Mouse (Mus musculus): Measurements from ENCODE around the gene Map6. TPM values are rescaled to one million over a fixed set of nuclear protein-coding genes. Genes with fewer than 3 reads are reported as not detected.
A peak's percentile ranks its signal among the peaks of the same experiment; 100 is the strongest.

Map6 gene
- polyA plus RNA-seq, 1 experiment from 2014 or later: 2.1 TPM

DNA sequence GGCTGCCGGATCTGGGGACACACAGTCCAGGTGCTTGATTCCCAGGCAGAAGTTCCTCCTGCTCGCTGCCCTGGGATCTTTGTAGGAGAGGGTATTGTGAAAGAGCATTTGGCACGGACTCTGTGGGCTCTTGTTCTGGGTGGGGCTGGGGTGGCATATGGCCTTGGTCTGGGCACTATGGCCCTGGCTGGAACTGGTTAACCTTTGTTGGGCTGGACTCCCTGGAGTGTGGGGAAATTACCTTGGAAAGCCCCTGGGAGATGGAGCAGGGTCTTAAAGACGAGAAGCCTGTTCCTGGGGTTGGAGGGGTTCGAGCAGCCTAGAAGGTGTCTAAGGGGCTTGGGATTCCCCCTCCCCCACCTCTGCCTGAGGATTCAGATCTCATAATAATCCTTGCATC, 116.0 kb downstream of the Map6 start:
- Histone ChIP-seq H3K4me2 (ENCODE audit: low read length) (peak overlapping the region; percentile 87), H3K36me3 (ENCODE audit: control insufficient read depth, insufficient read depth, low read length) (peaks cover 15% of the 10 kb centered on the region), H3K27me3 (ENCODE audit: control insufficient read depth, insufficient read depth, low read length) (no peaks in the 10 kb centered on the region), H3K4me3 (ENCODE audit: control insufficient read depth in 1 of 2, insufficient read depth in 1 of 2, low read depth in 1 of 2, low read length in 2 of 2) (peak overlapping the region; percentile 84 to 90), H3K9ac (ENCODE audit: low read length) (peak overlapping the region; percentile 96), H3K9me3 (ENCODE audit: control insufficient read depth, low read length) (no peaks in the 10 kb centered on the region), H3K27ac (replicated peaks in 1 of 2; ENCODE audit: control insufficient read depth in 1 of 2, insufficient read depth in 1 of 2, low read depth in 2 of 2, low read length in 2 of 2) (peak overlapping the region; percentile 86 to 92), H3K4me1 (ENCODE audit: control insufficient read depth in 2 of 2, insufficient read depth in 2 of 2, low read length in 2 of 2) (peaks cover 47 to 64% of the 10 kb centered on the region in 2 experiments)
- WGBS: 47% methylated on average over 5 of the region's 5 CpGs
- no peak for ATAC-seq (ENCODE audit: insufficient number of reproducible peaks, insufficient read depth, low FRiP score, low read depth)

DNA sequence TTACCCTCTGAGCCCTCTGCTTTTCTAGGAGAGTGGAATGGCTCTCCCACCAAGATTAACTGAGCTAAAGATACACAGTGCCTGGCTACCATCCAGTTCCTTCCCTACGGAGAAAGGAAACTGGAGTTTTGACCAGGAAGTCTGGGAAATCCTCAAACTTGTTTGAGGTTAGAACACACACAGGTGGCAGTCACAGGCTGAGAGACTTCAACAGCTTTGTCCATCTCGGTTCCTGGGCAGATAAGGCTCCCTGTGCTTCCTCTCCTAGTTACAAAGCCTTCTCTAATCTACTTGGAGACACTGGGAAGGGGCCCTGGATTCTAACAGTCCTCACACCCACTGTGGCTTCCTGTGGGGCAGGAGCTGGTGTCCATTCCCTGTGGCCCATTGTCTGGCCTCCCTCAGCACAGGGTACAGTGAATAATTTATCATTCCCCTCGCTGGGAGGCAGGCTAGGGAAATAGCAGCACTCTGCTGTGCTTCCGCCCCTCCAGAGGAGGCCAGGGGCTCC, 116.9 kb downstream of the Map6 start:
- H3K9ac ChIP-seq (ENCODE audit: low read length): peak overlapping the region; percentile 96
- ATAC-seq (ENCODE audit: insufficient number of reproducible peaks, insufficient read depth, low FRiP score, low read depth): peak; percentile 10; the same call in 1 of the 2 replicates
- peaks cover 20% of the 10 kb centered on the region for H3K36me3 ChIP-seq (ENCODE audit: control insufficient read depth, insufficient read depth, low read length)
- 10% methylated on average over 4 of the region's 4 CpGs for WGBS
- no peaks in the 10 kb centered on the region for H3K9me3 ChIP-seq (ENCODE audit: control insufficient read depth, low read length)
- peak overlapping the region; percentile 84 to 90 for H3K4me3 ChIP-seq (ENCODE audit: control insufficient read depth in 1 of 2, insufficient read depth in 1 of 2, low read depth in 1 of 2, low read length in 2 of 2)
- H3K27me3 ChIP-seq (ENCODE audit: control insufficient read depth, insufficient read depth, low read length): no peaks in the 10 kb centered on the region
- H3K4me1 ChIP-seq (ENCODE audit: control insufficient read depth in 2 of 2, insufficient read depth in 2 of 2, low read length in 2 of 2): peaks cover 46 to 59% of the 10 kb centered on the region in 2 experiments
- H3K4me2 ChIP-seq (ENCODE audit: low read length): peak overlapping the region; percentile 87
- peak overlapping the region; percentile 86 to 92 for H3K27ac ChIP-seq (replicated peaks in 1 of 2; ENCODE audit: control insufficient read depth in 1 of 2, insufficient read depth in 1 of 2, low read depth in 2 of 2, low read length in 2 of 2)

DNA sequence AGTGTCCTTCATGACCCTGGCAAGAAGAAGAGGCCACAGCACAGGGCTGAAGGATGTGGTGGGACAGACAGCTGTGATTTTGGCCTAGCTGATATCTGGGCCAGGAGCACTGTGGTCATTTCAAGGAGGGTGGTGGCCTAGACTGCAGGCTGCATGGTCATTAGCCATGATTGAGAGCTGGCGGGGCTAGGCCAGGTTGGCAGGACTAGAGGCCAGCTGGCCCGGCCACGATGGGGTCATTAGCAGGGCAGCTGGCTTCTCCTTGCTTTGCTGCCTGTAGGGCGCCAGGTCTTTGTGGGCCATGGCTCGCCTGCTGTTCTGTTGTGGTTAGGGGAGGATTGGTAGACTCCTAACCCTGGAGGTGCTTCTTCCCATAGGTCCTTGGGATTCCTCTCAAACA, 118.8 kb downstream of the Map6 start:
- 75% methylated on average over 5 of the region's 5 CpGs for WGBS

More for the DNA sequence above, 118.8 kb downstream of the Map6 start:
- no peak overlapping the region for H3K4me2 ChIP-seq (ENCODE audit: low read length)
- H3K4me3 ChIP-seq (ENCODE audit: control insufficient read depth in 1 of 2, insufficient read depth in 1 of 2, low read depth in 1 of 2, low read length in 2 of 2): no peak overlapping the region
- no peak overlapping the region for H3K27ac ChIP-seq (replicated peaks in 1 of 2; ENCODE audit: control insufficient read depth in 1 of 2, insufficient read depth in 1 of 2, low read depth in 2 of 2, low read length in 2 of 2)
- H3K36me3 ChIP-seq (ENCODE audit: control insufficient read depth, insufficient read depth, low read length): peaks cover 20% of the 10 kb centered on the region
- no peak for ATAC-seq (ENCODE audit: insufficient number of reproducible peaks, insufficient read depth, low FRiP score, low read depth)
- no peaks in the 10 kb centered on the region for H3K27me3 ChIP-seq (ENCODE audit: control insufficient read depth, insufficient read depth, low read length)
- no peaks in the 10 kb centered on the region for H3K9me3 ChIP-seq (ENCODE audit: control insufficient read depth, low read length)
- peaks cover 58 to 70% of the 10 kb centered on the region in 2 experiments for H3K4me1 ChIP-seq (ENCODE audit: control insufficient read depth in 2 of 2, insufficient read depth in 2 of 2, low read length in 2 of 2)
- H3K9ac ChIP-seq (ENCODE audit: low read length): peak overlapping the region; percentile 35; the same call in 1 of the 2 replicates

Other genes starting within 250 kb of the Map6 start
- gene Uvrag, start 126.3 kb upstream of the Map6 start, polyA plus RNA-seq (2014; fragmentation: Nextera tagmentation; extraction: Ambion mirVana): 18.9 and 19.1 TPM in 2 replicates
- 19.8 and 22.3 TPM in 2 replicates for gene Dgat2, start 84.7 kb upstream of the Map6 start, polyA plus RNA-seq (2014; fragmentation: Nextera tagmentation; extraction: Ambion mirVana)
- gene Mogat2, start 28.8 kb upstream of the Map6 start, polyA plus RNA-seq (2014; fragmentation: Nextera tagmentation; extraction: Ambion mirVana): 1.1 and 1.7 TPM in 2 replicates
- 401 and 427 TPM in 2 replicates for gene Serpinh1, start 85.8 kb downstream of the Map6 start, polyA plus RNA-seq (2014; fragmentation: Nextera tagmentation; extraction: Ambion mirVana)
- 24.9 and 25.5 TPM in 2 replicates for gene Gdpd5, start 114.0 kb downstream of the Map6 start, polyA plus RNA-seq (2014; fragmentation: Nextera tagmentation; extraction: Ambion mirVana)
- 0.86 and 1.1 TPM in 2 replicates for gene Klhl35, start 198.6 kb downstream of the Map6 start, polyA plus RNA-seq (2014; fragmentation: Nextera tagmentation; extraction: Ambion mirVana)
- 538 and 543 TPM in 2 replicates for gene Rps3, start 216.3 kb downstream of the Map6 start, polyA plus RNA-seq (2014; fragmentation: Nextera tagmentation; extraction: Ambion mirVana)

Data from heart, embryonic 14.5 days (tissue).